Mouse (Mus musculus) C2C12 (cell line): ENCODE results near the gene Acsf3.

Experiments
- CTCF ChIP-seq: IDR thresholded peaks from one replicate; pipeline ENCODE4 v1.5.1; 2011; ENCODE audit not compliant: control insufficient read depth, insufficient read depth, insufficient read length
- MAX ChIP-seq: IDR thresholded peaks from one replicate; pipeline ENCODE4 v1.6.1; 2011; ENCODE audit warnings: mild to moderate bottlenecking, control low read depth

DNA sequence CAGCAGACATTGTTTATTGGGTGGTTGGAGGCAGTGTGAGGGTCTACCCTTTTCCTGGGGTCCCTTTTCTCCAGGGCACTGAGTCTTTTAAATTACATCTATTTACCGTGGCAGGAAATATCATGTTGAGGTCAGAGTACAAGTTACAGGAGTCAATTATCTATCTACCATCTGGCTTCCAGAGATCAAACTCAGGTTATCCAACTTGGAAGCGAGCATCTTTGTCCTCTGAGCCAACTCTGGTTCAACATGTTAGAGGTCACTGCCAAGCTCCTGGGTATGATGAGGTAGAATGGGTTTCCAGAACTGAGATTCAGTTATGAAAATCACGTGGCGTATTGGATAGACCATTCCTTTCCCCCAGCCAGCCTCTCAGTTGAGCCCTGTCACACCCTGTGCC is 79.8 kb downstream of the Acsf3 start:
- no peak for TF ChIP-seq CTCF
- TF ChIP-seq MAX = no peak
